Mouse (Mus musculus): Measurements from ENCODE around the gene Sema3g.

- TF ChIP-seq EP300 (IDR thresholded peaks at IDR 0.05; ENCODE audit: low read depth in 1 of 2, low read length in 2 of 2) = no peak
- no peak for TF ChIP-seq MYB (IDR thresholded peaks at IDR 0.05; ENCODE audit: low read depth, low read length)
- no peak for TF ChIP-seq CTCF (IDR thresholded peaks at IDR 0.05 in 2 of 3, conservative IDR thresholded peaks at IDR 0.05 in 1 of 3; ENCODE audit: control insufficient read depth in 1 of 3, insufficient read depth in 1 of 3, low read depth in 2 of 3, low read length in 3 of 3, poor library complexity in 1 of 3, severe bottlenecking in 1 of 3)
- TF ChIP-seq POLR2AphosphoS5 (IDR thresholded peaks at IDR 0.05; ENCODE audit: borderline replicate concordance, low read depth, low read length) = no peak
- TF ChIP-seq MAFK (IDR thresholded peaks at IDR 0.05; ENCODE audit: borderline replicate concordance, low read depth, low read length) = no peak
- no peak for TF ChIP-seq HCFC1 (IDR thresholded peaks at IDR 0.05; ENCODE audit: low read depth, low read length)
- no peak for TF ChIP-seq POLR2A (IDR thresholded peaks at IDR 0.05; ENCODE audit: control insufficient read depth in 1 of 2, insufficient read depth in 1 of 2, low read depth in 1 of 2, low read length in 2 of 2, poor library complexity in 1 of 2)
- no peak for TF ChIP-seq GATA1 (IDR thresholded peaks at IDR 0.05; ENCODE audit: low read depth, low read length)
- no peak for TF ChIP-seq ZC3H11A (IDR thresholded peaks at IDR 0.05; ENCODE audit: low read depth, low read length)
- no peak for TF ChIP-seq ZNF384 (IDR thresholded peaks at IDR 0.05; ENCODE audit: low read depth, low read length)
Measured at GRCm38 (mm10) chr14:31258476-31259050, 40.9 kb downstream of the Sema3g start.
